16 mouse cellular contexts compared by ENCODE assay signal in genomic region chr5:103269206-103269605, GRCm38 (mm10). TPM values are rescaled to one million over a fixed set of nuclear protein-coding genes. Genes with fewer than 3 reads are reported as not detected.
"Had no signal": no experiment of that assay in that cellular context is flagged by ENCODE, and none has a peak within 500 bp of the region (broad histone marks: within the 10 kb centered on the region; RNA-seq: fewer than 3 reads in every experiment).

No protein-coding gene starts in this region.

- H3K36me3 ChIP-seq: limb, embryonic 10.5 days; liver, embryonic 15.5 days; midbrain, embryonic 13.5 days; neural tube, embryonic 12.5 days had no signal

- H3K4me2 ChIP-seq: liver, embryonic 11.5 days; liver, embryonic 15.5 days; midbrain, embryonic 13.5 days; neural tube, embryonic 12.5 days had no signal

- DNase-seq: kidney, adult 11 months; kidney, postnatal 10 days; kidney, postnatal 4 days; lung, adult 2 months; lung, postnatal 36 days; spleen, adult 18-20 months; thymus, adult 18-20 months; thymus, postnatal 25 days had no signal

- H3K27me3 ChIP-seq: liver, embryonic 15.5 days; midbrain, embryonic 13.5 days; neural tube, embryonic 12.5 days had no signal

- H3K4me3 ChIP-seq: left cerebral cortex, adult 2 months; limb, embryonic 10.5 days; liver, embryonic 15.5 days; midbrain, embryonic 13.5 days; neural tube, embryonic 12.5 days had no signal

RNA-seq across cellular contexts. Expression of gene Mapk10, which starts 58.1 kb away (rescaled TPM):
- total RNA-seq: megakaryocyte progenitor cell, adult 5-6 weeks; neutrophil, adult 5-6 weeks had no signal
